Mouse (Mus musculus): ENCODE measurements around the gene Limch1.

The Limch1 gene

GRCm38 (mm10) chr5:66785995-66786620 is 40.5 kb downstream of the Limch1 start:
- DNase-seq (ENCODE audit: low read depth) = no peak

- DNase-seq (ENCODE audit: low read depth) = no peak
These were observed 41.0 kb downstream of the Limch1 start for GRCm38 (mm10) chr5:66786621-66787061.

- DNase-seq (ENCODE audit: low read depth) = no peak
These were observed 43.4 kb downstream of the Limch1 start for GRCm38 (mm10) chr5:66789041-66789440.

GRCm38 (mm10) chr5:66791161-66791560 is 45.5 kb downstream of the Limch1 start:
- DNase-seq (ENCODE audit: low read depth) = no peak

GRCm38 (mm10) chr5:66793251-66793650 is 47.6 kb downstream of the Limch1 start:
- no peak for DNase-seq (ENCODE audit: low read depth)

GRCm38 (mm10) chr5:66797326-66797725 is 51.7 kb downstream of the Limch1 start:
- no peak for DNase-seq (ENCODE audit: low read depth)

- no peak for DNase-seq (ENCODE audit: low read depth)
These were observed 52.5 kb downstream of the Limch1 start for GRCm38 (mm10) chr5:66798135-66798534.

- no peak for DNase-seq (ENCODE audit: low read depth)
These were observed 53.0 kb downstream of the Limch1 start for GRCm38 (mm10) chr5:66798591-66799003.

GRCm38 (mm10) chr5:66800243-66800642 is 54.6 kb downstream of the Limch1 start:
- DNase-seq (ENCODE audit: low read depth) = no peak

GRCm38 (mm10) chr5:66800977-66801376 is 55.4 kb downstream of the Limch1 start:
- DNase-seq (ENCODE audit: low read depth) = no peak

GRCm38 (mm10) chr5:66802196-66802595 is 56.6 kb downstream of the Limch1 start:
- no peak for DNase-seq (ENCODE audit: low read depth)

GRCm38 (mm10) chr5:66806335-66806734 is 60.7 kb downstream of the Limch1 start:
- DNase-seq (ENCODE audit: low read depth) = no peak

GRCm38 (mm10) chr5:66807737-66808136 is 62.1 kb downstream of the Limch1 start:
- DNase-seq (ENCODE audit: low read depth) = no peak

- DNase-seq (ENCODE audit: low read depth) = no peak
These were observed 63.5 kb downstream of the Limch1 start for GRCm38 (mm10) chr5:66809016-66809570.

- no peak for DNase-seq (ENCODE audit: low read depth)
These were observed 64.8 kb downstream of the Limch1 start for GRCm38 (mm10) chr5:66810396-66810795.

GRCm38 (mm10) chr5:66814674-66815073 is 69.0 kb downstream of the Limch1 start:
- no peak for DNase-seq (ENCODE audit: low read depth)

GRCm38 (mm10) chr5:66815877-66816276 is 70.2 kb downstream of the Limch1 start:
- DNase-seq (ENCODE audit: low read depth) = no peak

GRCm38 (mm10) chr5:66816751-66817150 is 71.1 kb downstream of the Limch1 start:
- DNase-seq (ENCODE audit: low read depth) = no peak

GRCm38 (mm10) chr5:66817184-66817956 is 71.7 kb downstream of the Limch1 start:
- DNase-seq (ENCODE audit: low read depth) = no peak

- no peak for DNase-seq (ENCODE audit: low read depth)
These were observed 77.0 kb downstream of the Limch1 start for GRCm38 (mm10) chr5:66822500-66823205.

- DNase-seq (ENCODE audit: low read depth) = no peak
These were observed 80.0 kb downstream of the Limch1 start for GRCm38 (mm10) chr5:66825586-66825985.

GRCm38 (mm10) chr5:66826844-66827243 is 81.2 kb downstream of the Limch1 start:
- no peak for DNase-seq (ENCODE audit: low read depth)

GRCm38 (mm10) chr5:66829505-66829904 is 83.9 kb downstream of the Limch1 start:
- no peak for DNase-seq (ENCODE audit: low read depth)

Measured in induced T-regulatory cell, adult 2 months (primary cell).